Mouse (Mus musculus): ENCODE data around the gene Ntn5. TPM values are rescaled to one million over a fixed set of nuclear protein-coding genes. Genes with fewer than 3 reads are reported as not detected.
A peak's percentile ranks its signal among the peaks of the same experiment; 100 is the strongest.

The Ntn5 gene
- total RNA-seq, 2 experiments from 2014 or later = 0.52 to 0.69 TPM

- intact Hi-C loops (cut with DNase I) = no loop called here
- no peak for DNase-seq
Measured at GRCm38 (mm10) chr7:45709036-45709435, 25.2 kb downstream of the Ntn5 start.

GRCm38 (mm10) chr7:45709677-45710355 lies 26.0 kb downstream of the Ntn5 start:
- intact Hi-C loops (cut with DNase I) = no loop called here
- no peak for DNase-seq

- DNase-seq = no peak
- intact Hi-C loops (cut with DNase I) = no loop called here
Measured at GRCm38 (mm10) chr7:45710477-45711191, 26.8 kb downstream of the Ntn5 start.

GRCm38 (mm10) chr7:45711316-45712021 lies 27.6 kb downstream of the Ntn5 start:
- intact Hi-C loops (cut with DNase I) = no loop called here
- no peak for DNase-seq

GRCm38 (mm10) chr7:45712022-45712757 lies 28.4 kb downstream of the Ntn5 start:
- intact Hi-C loops (cut with DNase I) = no loop called here
- DNase-seq = no peak

GRCm38 (mm10) chr7:45713396-45713795 lies 29.6 kb downstream of the Ntn5 start:
- intact Hi-C loops (cut with DNase I) = no loop called here
- no peak for DNase-seq

GRCm38 (mm10) chr7:45713881-45714520 lies 30.2 kb downstream of the Ntn5 start:
- intact Hi-C loops (cut with DNase I) = no loop called here
- DNase-seq = no peak

- intact Hi-C loops (cut with DNase I) = no loop called here
- no peak for DNase-seq
Measured at GRCm38 (mm10) chr7:45714630-45715089, 30.8 kb downstream of the Ntn5 start.

GRCm38 (mm10) chr7:45715090-45715708 lies 31.4 kb downstream of the Ntn5 start, which contains the start of gene Rpl18:
Gene Rpl18, plus strand, starts transcription at chr7:45715457.
- peak; percentile 91 to 95 for DNase-seq
- intact Hi-C loops (cut with DNase I) = no loop called here

GRCm38 (mm10) chr7:45715741-45716459 lies 32.1 kb downstream of the Ntn5 start:
- no peak for DNase-seq
- intact Hi-C loops (cut with DNase I) = no loop called here

GRCm38 (mm10) chr7:45716460-45716857 lies 32.6 kb downstream of the Ntn5 start:
- intact Hi-C loops (cut with DNase I) = no loop called here
- DNase-seq = no peak

GRCm38 (mm10) chr7:45716952-45717917 lies 33.4 kb downstream of the Ntn5 start:
- intact Hi-C loops (cut with DNase I) = no loop called here
- no peak for DNase-seq

- intact Hi-C loops (cut with DNase I) = no loop called here
- DNase-seq = peak; percentile 97 to 98
Measured at GRCm38 (mm10) chr7:45717918-45718297, 34.1 kb downstream of the Ntn5 start, which contains the start of gene Sphk2. Gene Sphk2, minus strand, starts transcription at chr7:45718002.

- intact Hi-C loops (cut with DNase I) = no loop called here
Measured at GRCm38 (mm10) chr7:45718331-45718730, 34.5 kb downstream of the Ntn5 start.

GRCm38 (mm10) chr7:45719180-45719579 lies 35.4 kb downstream of the Ntn5 start:
- intact Hi-C loops (cut with DNase I) = no loop called here

More at GRCm38 (mm10) chr7:45718331-45718730, 34.5 kb downstream of the Ntn5 start:
- no peak for DNase-seq

GRCm38 (mm10) chr7:45719738-45720412 lies 36.1 kb downstream of the Ntn5 start:
- intact Hi-C loops (cut with DNase I) = no loop called here
- peak in 1 of 2 experiments; percentile 12 for DNase-seq

More at GRCm38 (mm10) chr7:45719180-45719579, 35.4 kb downstream of the Ntn5 start:
- DNase-seq = peak in 1 of 2 experiments; percentile 17
